Mouse (Mus musculus) intestine, embryonic 14.5 days (tissue): ENCODE measurements at regions not wholly inside any gene's neighbourhood (a gene's known extent, or its start where the extent isn't known, plus 50 kb on each side); places are given as distances from the start of the nearest gene placed in this dataset.

Experiments
- ATAC-seq: fragments of 200-750 bp; cut with Nextera tagmentation; replicated peaks from 2 replicates; pipeline ENCODE4 v1.8.0; 2017; ENCODE audit warnings: low read depth, moderate number of reproducible peaks, moderate TSS enrichment, moderate library complexity; ENCODE audit not compliant: low FRiP score, low TSS enrichment
- DNase-seq: peaks from one replicate; pipeline ENCODE4 v3.0.0-alpha.2; 2018; ENCODE audit warnings: low spot score
- H3K27ac ChIP-seq: fragments of 300-500 bp; sonication (generic); 2 replicates; pipeline ENCODE4 v1.5.1; 2014; ENCODE audit warnings: low read depth, mild to moderate bottlenecking, control low read depth
- H3K27me3 ChIP-seq: fragments of 300-500 bp; sonication (generic); replicated peaks from 2 replicates; pipeline ENCODE4 v1.6.1; 2014; ENCODE audit warnings: low read length, control low read depth; ENCODE audit not compliant: control insufficient read depth, insufficient read depth
- H3K36me3 ChIP-seq: fragments of 300-500 bp; sonication (generic); 2 replicates; pipeline ENCODE4 v1.6.1; 2014; ENCODE audit warnings: low read length, control low read depth; ENCODE audit not compliant: control insufficient read depth, insufficient read depth
- H3K4me1 ChIP-seq: fragments of 300-500 bp; sonication (generic); replicated peaks from 2 replicates; pipeline ENCODE4 v1.6.1; 2014; ENCODE audit warnings: low read length, control low read depth, mixed read lengths; ENCODE audit not compliant: control insufficient read depth, insufficient read depth
- H3K4me2 ChIP-seq: fragments of 300-500 bp; sonication (generic); 2 replicates; pipeline ENCODE4 v1.6.1; 2014; ENCODE audit warnings: low read length
- H3K4me3 ChIP-seq: fragments of 300-500 bp; sonication (generic); 2 replicates; pipeline ENCODE4 v1.5.1; 2014; ENCODE audit warnings: low read depth, low read length, control low read depth, mixed read lengths
- H3K9ac ChIP-seq: fragments of 300-500 bp; sonication (generic); 2 replicates; pipeline ENCODE4 v1.6.1; 2014; ENCODE audit warnings: mild to moderate bottlenecking, low read length
- H3K9me3 ChIP-seq: fragments of 300-500 bp; sonication (generic); 2 replicates; pipeline ENCODE4 v1.6.1; 2016; ENCODE audit warnings: low read length, control low read depth; ENCODE audit not compliant: control insufficient read depth
- WGBS: fragments of 180-500 bp; shearing (Covaris S2); extraction: QIAGEN DNeasy Blood & Tissue Kit; methylation state at CpG from one replicate; pipeline ENCODE4 v1.1.7; 2014; 5-methylcytosine and 5-hydroxymethylcytosine counted together

- ATAC-seq: no peak
- WGBS: 44% methylated on average over 7 of the region's 7 CpGs
- DNase-seq: no peak
- Histone ChIP-seq H3K27me3 (no peaks in the 10 kb centered on the region), H3K27ac (no peak overlapping the region), H3K9me3 (no peaks in the 10 kb centered on the region), H3K4me1 (no peaks in the 10 kb centered on the region; the same call in 1 of the 2 replicates), H3K9ac (no peak overlapping the region), H3K4me2 (no peak overlapping the region), H3K36me3 (no peaks in the 10 kb centered on the region), H3K4me3 (no peak overlapping the region)
Measured at GRCm38 (mm10) chr8:103964293-103964918, 137.0 kb upstream of the Cdh5 start.

GRCm38 (mm10) chr8:103969929-103970328, 131.5 kb upstream of the Cdh5 start:
- ATAC-seq (no peak), DNase-seq (no peak)
- Histone ChIP-seq H3K9ac (no peak overlapping the region), H3K36me3 (no peaks in the 10 kb centered on the region), H3K4me3 (no peak overlapping the region), H3K27ac (no peak overlapping the region), H3K9me3 (no peaks in the 10 kb centered on the region), H3K4me2 (no peak overlapping the region), H3K27me3 (no peaks in the 10 kb centered on the region), H3K4me1 (no peaks in the 10 kb centered on the region; the same call in 1 of the 2 replicates)
- 85% methylated on average over 5 of the region's 5 CpGs for WGBS

- no peak overlapping the region for H3K4me3 ChIP-seq
- no peak for DNase-seq
- no peaks in the 10 kb centered on the region for H3K9me3 ChIP-seq
- no peaks in the 10 kb centered on the region for H3K27me3 ChIP-seq
- no peaks in the 10 kb centered on the region for H3K36me3 ChIP-seq
- no peak overlapping the region for H3K9ac ChIP-seq
- WGBS: 85% methylated on average over 3 of the region's 3 CpGs
- no peak overlapping the region for H3K27ac ChIP-seq
- ATAC-seq: no peak
- H3K4me2 ChIP-seq: no peak overlapping the region
- no peaks in the 10 kb centered on the region for H3K4me1 ChIP-seq
Measured at GRCm38 (mm10) chr8:103970511-103970910, 130.9 kb upstream of the Cdh5 start.

GRCm38 (mm10) chr8:103970966-103971365, 130.5 kb upstream of the Cdh5 start:
- H3K27me3 ChIP-seq: no peaks in the 10 kb centered on the region
- no peak overlapping the region for H3K9ac ChIP-seq
- H3K4me3 ChIP-seq: no peak overlapping the region
- no peak overlapping the region for H3K27ac ChIP-seq
- DNase-seq (no peak), ATAC-seq (no peak)
- H3K4me2 ChIP-seq: no peak overlapping the region
- H3K9me3 ChIP-seq: no peaks in the 10 kb centered on the region
- H3K4me1 ChIP-seq: no peaks in the 10 kb centered on the region
- WGBS: 69% methylated on average over 4 of the region's 4 CpGs
- H3K36me3 ChIP-seq: no peaks in the 10 kb centered on the region

GRCm38 (mm10) chr8:103976488-103976887, 124.9 kb upstream of the Cdh5 start:
- ATAC-seq (no peak), DNase-seq (no peak)
- H3K36me3 ChIP-seq: no peaks in the 10 kb centered on the region
- H3K9me3 ChIP-seq: no peaks in the 10 kb centered on the region
- H3K9ac ChIP-seq: no peak overlapping the region
- no peak overlapping the region for H3K4me2 ChIP-seq
- H3K27ac ChIP-seq: no peak overlapping the region
- no peaks in the 10 kb centered on the region for H3K27me3 ChIP-seq
- H3K4me1 ChIP-seq: no peaks in the 10 kb centered on the region
- H3K4me3 ChIP-seq: no peak overlapping the region
- WGBS: 73% methylated on average over 6 of the region's 6 CpGs

- Histone ChIP-seq H3K27me3 (no peaks in the 10 kb centered on the region), H3K4me2 (no peak overlapping the region), H3K4me3 (no peak overlapping the region), H3K27ac (no peak overlapping the region), H3K9me3 (no peaks in the 10 kb centered on the region), H3K4me1 (no peaks in the 10 kb centered on the region), H3K9ac (no peak overlapping the region), H3K36me3 (no peaks in the 10 kb centered on the region)
- 83% methylated on average over 5 of the region's 5 CpGs for WGBS
- no peak for ATAC-seq
- no peak for DNase-seq
Measured at GRCm38 (mm10) chr8:103978948-103979347, 122.5 kb upstream of the Cdh5 start.

- H3K36me3 ChIP-seq: no peaks in the 10 kb centered on the region
- DNase-seq (no peak), ATAC-seq (no peak)
- H3K9me3 ChIP-seq: no peaks in the 10 kb centered on the region
- H3K27ac ChIP-seq: no peak overlapping the region
- H3K9ac ChIP-seq: no peak overlapping the region
- H3K4me3 ChIP-seq: no peak overlapping the region
- no peaks in the 10 kb centered on the region for H3K27me3 ChIP-seq
- no peak overlapping the region for H3K4me2 ChIP-seq
- 73% methylated on average over 11 of the region's 11 CpGs for WGBS
- no peaks in the 10 kb centered on the region for H3K4me1 ChIP-seq
Measured at GRCm38 (mm10) chr8:103983860-103984594, 117.4 kb upstream of the Cdh5 start.

- Histone ChIP-seq H3K4me2 (no peak overlapping the region), H3K9ac (no peak overlapping the region), H3K27ac (no peak overlapping the region), H3K4me1 (no peaks in the 10 kb centered on the region), H3K36me3 (no peaks in the 10 kb centered on the region), H3K9me3 (no peaks in the 10 kb centered on the region), H3K27me3 (no peaks in the 10 kb centered on the region), H3K4me3 (no peak overlapping the region)
- no peak for ATAC-seq
- WGBS: 89% methylated on average over 2 of the region's 2 CpGs
- DNase-seq: no peak
Measured at GRCm38 (mm10) chr8:103985640-103986039, 115.8 kb upstream of the Cdh5 start.

- H3K4me3 ChIP-seq: no peak overlapping the region
- H3K4me1 ChIP-seq: no peaks in the 10 kb centered on the region
- WGBS: 87% methylated on average over 2 of the region's 2 CpGs
- no peak overlapping the region for H3K27ac ChIP-seq
- DNase-seq (no peak), ATAC-seq (no peak)
- H3K4me2 ChIP-seq: no peak overlapping the region
- no peak overlapping the region for H3K9ac ChIP-seq
- no peaks in the 10 kb centered on the region for H3K36me3 ChIP-seq
- H3K27me3 ChIP-seq: no peaks in the 10 kb centered on the region
- no peaks in the 10 kb centered on the region for H3K9me3 ChIP-seq
Measured at GRCm38 (mm10) chr8:103993897-103994296, 107.5 kb upstream of the Cdh5 start.
